Mouse (Mus musculus) effector memory CD4-positive, alpha-beta T cell, adult 7 months (primary cell): ENCODE measurements around the gene Aldh1a3. TPM values are rescaled to one million over a fixed set of nuclear protein-coding genes. Genes with fewer than 3 reads are reported as not detected.

ENCODE experiments used
- polyA plus RNA-seq: library from polyadenylated mRNA; unstranded; fragments of 100-300 nt; shearing (Covaris generic); gene quantifications from one replicate; pipeline ENCODE4 v1.2.1, GENCODE M21; 2017

The Aldh1a3 gene
- not detected for polyA plus RNA-seq

GRCm38 (mm10) chr7:66427437-66428161 lies at the start of gene Aldh1a3:
Gene Aldh1a3, minus strand, starts transcription at chr7:66427517.

GRCm38 (mm10) chr7:66387813-66388521 lies 39.4 kb downstream of the Aldh1a3 start, which contains the start of gene Lrrk1:
Gene Lrrk1, minus strand, starts transcription at chr7:66388350.

GRCm38 (mm10) chr7:66365904-66366303 lies 61.4 kb downstream of the Aldh1a3 start, which contains the start of gene Gm10974:
Gene Gm10974, plus strand, starts transcription at chr7:66365905.

Other genes with a start within 250 kb of the Aldh1a3 start
- gene Gm10974, start 61.6 kb downstream of the Aldh1a3 start, polyA plus RNA-seq = not detected
- 15.2 TPM for gene Lrrk1, start 39.2 kb downstream of the Aldh1a3 start, polyA plus RNA-seq